Mouse (Mus musculus) erythroblast, adult 5-6 weeks (primary cell): Measurements from ENCODE around the gene Dcdc2b. TPM values are rescaled to one million over a fixed set of nuclear protein-coding genes. Genes with fewer than 3 reads are reported as not detected.

ENCODE experiments used
- ATAC-seq: replicated peaks from 2 replicates; pipeline ENCODE4 v1.8.0; 2016; ENCODE audit warnings: moderate number of reproducible peaks, mild to moderate bottlenecking, moderate TSS enrichment, inconsistent platforms; ENCODE audit not compliant: poor library complexity, low FRiP score, severe bottlenecking
- total RNA-seq, 2 experiments: library from RNA; stranded (forward) in 1 of 2; stranded (reverse) in 1 of 2; fragments of 150-400 nt in 1 of 2; fragments of 200-764, 138-1000 nt in 1 of 2; gene quantifications; 2 replicates each; pipeline versions ENCODE4 v1.2.3 to v1.2.4; 2015 to 2017; ENCODE audit warnings: low replicate concordance in 2 of 2

Dcdc2b gene
- total RNA-seq, 2 experiments from 2014 or later = not detected

GRCm38 (mm10) chr4:129622803-129623535, 8.9 kb upstream of the Dcdc2b start:
- ATAC-seq = no peak

DNA sequence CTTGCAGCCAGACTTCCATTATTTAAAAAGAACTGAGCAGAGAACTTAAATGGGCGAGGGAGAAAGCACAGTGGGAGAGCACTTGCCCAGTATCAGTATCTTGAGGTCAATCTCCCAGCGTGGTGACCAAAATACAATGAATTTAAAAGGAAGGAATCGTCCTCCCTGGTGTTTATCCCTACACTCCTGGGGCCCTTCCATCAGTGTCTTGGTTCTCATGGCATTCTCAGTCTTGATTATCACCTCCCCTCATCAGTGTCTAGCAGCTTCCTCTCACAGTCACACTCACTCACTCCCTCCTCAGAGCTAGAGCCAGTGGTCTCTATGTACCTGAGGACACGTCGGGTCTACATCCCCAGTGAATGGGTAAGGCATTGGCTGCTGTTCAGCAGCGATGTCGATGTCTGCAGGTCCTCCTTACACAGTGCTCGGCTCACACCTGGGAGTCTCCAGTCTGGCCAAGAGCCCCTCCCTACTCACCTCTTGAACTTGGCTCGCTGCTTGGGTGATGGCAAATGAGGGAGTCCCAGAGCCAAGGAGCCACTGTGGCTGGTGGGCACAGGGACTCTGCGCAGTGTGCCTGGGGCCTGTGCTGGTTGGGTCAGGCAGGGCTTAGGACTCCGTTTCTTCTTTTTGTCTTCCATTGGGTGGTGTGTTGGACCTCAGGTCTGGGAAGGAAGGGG, 8.2 kb upstream of the Dcdc2b start:
- no peak for ATAC-seq

GRCm38 (mm10) chr4:129621283-129621841, 7.3 kb upstream of the Dcdc2b start:
- ATAC-seq = no peak

GRCm38 (mm10) chr4:129620419-129621282, 6.6 kb upstream of the Dcdc2b start:
- ATAC-seq = no peak

DNA sequence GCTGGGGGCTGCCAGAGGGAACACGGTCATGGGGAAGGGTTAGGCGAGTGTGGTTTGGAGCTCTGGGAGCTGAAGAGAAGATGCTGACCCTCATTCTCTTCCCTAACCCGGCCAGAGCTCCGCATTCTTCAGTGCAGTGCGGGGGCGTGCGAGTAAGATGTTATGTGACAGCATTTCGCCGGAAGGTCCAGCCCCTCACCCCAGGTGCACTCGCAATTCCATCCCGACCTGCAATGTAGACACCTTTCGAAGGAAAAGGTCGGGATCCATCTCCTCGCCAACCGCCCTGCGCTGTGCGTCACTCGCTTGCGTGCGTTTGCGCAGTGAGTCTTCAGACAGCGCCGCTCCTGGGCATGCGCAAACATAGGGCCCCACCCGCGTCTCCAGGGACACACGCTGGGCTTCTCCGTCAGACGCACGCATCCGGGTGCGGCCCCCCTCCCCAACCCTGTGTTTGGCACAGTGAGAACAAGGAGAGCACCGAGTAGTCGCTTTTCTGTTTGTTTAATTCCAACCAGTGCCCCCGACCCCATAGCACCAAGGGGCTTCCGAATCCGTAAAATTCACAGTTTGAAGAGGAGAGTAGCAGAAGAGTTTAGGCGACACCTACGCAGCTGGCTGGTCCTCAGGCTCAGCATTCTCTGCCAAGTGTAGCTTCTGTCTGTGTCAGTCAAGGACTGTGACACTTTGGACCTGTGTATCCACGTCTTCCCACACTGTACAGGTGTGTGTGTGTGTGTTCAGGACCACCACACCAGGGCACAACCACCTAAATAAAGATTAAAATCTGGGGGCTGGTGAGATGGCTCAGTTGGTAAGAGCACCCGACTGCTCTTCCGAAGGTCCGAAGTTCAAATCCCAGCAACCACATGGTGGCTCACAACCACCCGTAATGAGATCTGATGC, 5.0 kb upstream of the Dcdc2b start, which contains the start of gene Iqcc:
TSS of gene Iqcc (minus strand) at position 314 of the 906 bp plus-strand sequence.
- peak; percentile 95 for ATAC-seq

DNA sequence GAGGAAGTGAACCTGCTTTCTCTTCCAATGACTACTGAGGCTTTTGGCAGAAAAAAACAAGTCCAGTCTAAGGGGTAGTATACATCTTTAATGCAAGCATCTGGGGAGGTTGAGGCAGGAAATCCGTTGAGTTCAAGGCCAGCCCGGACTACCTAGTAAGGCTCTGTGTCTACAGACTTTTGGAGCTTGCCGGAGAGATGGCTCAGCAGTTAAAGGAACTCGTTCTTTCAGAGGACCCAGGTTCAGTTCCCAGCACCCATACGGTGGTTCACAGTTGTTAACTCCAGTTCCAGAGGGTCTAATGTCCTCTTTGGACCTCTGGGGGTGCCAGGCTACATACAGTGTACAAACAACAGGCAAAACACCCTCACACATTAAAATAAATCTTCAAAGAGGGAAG, 4.0 kb upstream of the Dcdc2b start:
- ATAC-seq = no peak

DNA sequence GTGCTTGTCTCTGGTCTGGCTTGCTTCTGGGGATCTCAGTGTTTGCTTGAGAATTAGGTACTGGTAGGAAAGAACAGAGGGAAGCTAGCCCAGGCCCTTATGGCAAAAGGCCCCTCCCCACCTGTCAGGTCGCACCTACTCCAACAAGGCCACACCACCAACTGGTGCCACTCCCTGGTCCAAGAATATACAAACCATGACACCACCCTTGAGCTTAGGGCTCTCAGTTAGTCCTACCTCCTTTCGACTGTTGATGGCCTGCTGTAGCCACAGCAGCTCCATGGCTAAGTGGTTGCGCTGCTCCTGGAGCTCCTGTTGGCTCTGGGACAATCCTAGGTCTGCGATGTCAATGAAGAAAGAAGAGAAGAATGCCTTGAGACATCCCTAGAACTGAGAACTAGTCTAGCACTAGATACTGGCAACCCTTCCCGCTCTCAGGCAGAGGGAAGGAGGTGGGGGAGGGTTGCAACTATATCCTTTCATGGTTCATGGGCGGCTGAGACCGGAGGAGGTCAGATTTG, 3.1 kb upstream of the Dcdc2b start:
- ATAC-seq = no peak

DNA sequence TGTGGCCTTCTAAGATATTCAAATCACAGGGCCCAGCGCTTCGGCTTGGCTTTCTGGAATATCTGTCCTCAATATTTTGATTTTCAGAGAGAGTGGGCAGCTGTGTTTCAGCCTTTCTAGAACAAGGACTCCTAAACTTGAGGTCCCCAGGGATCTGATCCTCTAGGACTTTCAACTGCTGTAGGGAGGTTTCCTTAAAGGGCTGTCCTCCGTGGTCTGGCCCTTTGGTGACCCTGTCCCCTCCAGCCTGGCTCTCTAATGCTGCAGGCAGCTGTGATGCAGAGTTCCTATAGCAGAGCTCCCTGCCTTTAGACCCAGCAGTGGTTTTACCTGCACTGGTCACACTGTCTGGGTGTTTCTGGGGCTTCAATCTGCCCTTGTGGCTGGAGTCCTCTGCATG, 2.6 kb upstream of the Dcdc2b start:
- ATAC-seq = no peak

DNA sequence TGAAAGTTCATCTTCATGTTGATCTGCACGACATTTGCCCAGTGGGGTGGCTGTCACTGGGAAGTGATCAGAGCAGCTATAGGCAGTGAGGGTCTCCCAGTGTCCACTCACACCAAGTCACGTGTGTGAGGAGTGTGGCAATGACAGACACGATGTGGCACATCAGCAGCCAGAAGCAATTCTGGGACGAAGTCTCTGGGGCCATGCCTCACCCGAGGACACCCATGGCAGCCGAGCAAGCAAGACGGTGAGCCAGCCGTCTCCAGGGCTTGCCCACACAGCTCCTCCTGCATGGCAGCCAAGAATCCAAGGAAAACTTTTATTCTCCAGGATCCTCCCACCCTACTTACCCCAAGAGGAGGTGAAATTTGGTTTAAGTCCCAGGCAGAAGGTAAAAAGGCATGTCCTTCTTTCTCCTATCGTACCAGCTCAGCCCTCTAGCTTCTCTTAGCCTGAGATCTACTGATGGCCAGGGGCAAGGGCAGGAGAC, 1.8 kb upstream of the Dcdc2b start:
- no peak for ATAC-seq

- no peak for ATAC-seq
These were observed 3.6 kb downstream of the Dcdc2b start for GRCm38 (mm10) chr4:129610472-129610871.

DNA sequence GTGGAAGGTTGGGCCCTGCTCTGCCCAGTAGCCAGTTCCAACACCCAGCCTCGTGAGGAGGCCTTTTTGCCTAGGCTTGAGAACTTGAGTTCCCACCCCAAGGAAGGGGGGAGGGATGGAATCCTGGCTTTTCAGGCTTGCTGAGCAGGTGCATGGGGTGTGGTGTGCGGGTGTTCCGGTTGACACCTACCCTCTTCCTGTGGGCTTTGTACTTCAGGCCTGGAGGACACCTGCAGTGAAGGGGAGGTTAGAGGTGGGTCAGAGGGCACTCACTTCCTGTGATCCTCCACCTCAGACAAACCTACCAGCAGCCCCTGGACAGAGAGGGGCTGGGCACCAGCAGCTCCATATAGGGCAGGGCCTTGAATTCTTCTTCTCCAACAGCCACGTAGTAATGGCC, 4.0 kb downstream of the Dcdc2b start:
- no peak for ATAC-seq

DNA sequence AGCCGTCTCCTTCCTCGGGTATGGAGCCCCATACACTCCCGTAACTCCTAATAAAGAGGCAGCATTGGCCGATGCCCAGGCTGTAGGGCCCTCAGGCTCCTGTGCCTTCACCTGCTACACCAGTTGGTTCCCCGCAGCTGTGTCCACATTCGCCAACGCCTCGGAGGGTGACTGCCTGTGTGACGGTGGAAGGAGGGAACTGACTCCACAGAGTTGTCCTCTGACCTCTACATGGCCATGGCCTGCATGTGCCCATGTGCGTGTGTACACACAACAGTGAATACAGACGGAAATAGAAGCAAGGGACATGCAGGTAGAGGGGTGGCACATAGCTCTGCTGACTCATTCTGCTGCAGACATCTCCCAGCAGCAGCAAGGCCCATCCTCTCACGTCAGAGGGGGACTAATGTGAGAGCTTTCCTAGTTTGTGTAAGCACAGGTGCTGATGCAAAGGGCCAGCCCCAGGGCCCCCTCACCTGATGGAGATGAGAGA, 4.9 kb downstream of the Dcdc2b start:
- ATAC-seq = no peak; the same call in 1 of the 2 replicates

DNA sequence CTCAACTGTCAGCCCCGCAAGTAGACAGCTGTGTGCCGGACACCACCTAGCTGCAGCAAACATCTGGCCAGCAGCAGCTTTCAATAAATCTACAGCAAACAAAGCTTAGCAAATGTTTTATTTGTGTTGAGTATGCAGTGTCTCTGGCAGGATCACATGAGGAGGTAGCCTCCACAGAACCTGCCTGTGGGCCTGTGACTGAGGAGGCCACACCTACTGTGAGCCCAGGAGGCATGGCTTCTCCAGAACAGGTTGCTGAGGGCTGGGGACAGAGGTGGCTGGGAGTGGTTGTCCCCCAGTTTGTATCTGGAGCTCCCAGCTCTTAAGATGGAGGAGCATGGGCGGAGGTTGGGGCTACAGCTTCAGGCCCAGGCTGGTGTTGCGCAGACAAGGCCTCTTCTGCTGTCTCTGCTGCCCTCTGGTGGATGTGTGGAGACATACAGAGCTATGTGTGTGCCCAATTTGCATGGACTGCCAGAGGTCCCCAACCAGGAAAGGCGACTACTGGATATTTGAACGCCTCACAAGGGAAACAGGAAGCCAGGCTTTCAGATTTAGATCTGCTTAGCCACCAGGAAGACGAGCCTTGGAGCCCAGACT, 5.5 kb downstream of the Dcdc2b start:
- ATAC-seq = peak; percentile 91

- ATAC-seq = peak; percentile 92
These were observed 13.6 kb downstream of the Dcdc2b start, which contains the start of the genes Eif3i and Tmem234 for GRCm38 (mm10) chr4:129600233-129601158. Gene Eif3i (minus strand): TSS chr4:129600648. Gene Tmem234 (plus strand): TSS chr4:129600668.

DNA sequence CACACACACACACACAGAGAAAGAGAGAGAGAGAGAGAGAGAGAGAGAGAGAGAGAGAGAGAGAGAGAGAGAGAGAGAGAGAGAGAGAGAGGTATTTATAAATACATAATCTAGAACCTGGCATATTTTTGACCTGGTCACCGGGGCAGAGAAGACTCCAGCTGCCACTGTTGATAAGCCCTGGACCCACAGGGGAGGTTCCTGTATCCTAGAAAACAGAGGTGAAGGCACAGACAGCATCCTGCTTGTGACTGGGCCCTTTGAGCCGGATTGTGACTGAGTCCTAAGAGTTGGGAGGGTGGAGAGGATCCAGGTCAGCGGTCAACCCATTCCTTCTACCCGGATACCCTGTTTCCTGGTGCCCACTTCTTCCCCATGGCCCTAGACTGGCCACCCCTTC, 25.2 kb downstream of the Dcdc2b start:
- ATAC-seq = peak; percentile 89

DNA sequence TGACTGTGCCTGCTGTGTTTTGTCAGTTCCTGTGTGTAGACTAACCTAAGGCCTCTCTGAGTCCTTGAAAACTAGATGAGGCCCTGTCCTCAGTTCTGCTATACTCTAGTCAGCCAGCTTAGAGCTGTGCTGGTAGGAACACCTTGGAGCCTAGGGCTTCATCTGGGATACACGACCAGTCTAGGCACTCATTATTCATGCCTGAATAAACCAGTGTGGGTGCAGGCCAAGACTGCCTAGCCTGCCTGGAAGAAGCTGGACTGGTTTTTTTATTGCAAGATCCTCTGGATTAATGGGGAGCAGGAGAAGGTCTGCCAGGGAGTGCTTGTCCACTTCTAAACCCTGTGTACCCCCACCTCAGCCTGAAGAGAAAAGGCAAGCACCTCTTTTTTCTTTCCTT, 27.1 kb downstream of the Dcdc2b start:
- no peak for ATAC-seq

DNA sequence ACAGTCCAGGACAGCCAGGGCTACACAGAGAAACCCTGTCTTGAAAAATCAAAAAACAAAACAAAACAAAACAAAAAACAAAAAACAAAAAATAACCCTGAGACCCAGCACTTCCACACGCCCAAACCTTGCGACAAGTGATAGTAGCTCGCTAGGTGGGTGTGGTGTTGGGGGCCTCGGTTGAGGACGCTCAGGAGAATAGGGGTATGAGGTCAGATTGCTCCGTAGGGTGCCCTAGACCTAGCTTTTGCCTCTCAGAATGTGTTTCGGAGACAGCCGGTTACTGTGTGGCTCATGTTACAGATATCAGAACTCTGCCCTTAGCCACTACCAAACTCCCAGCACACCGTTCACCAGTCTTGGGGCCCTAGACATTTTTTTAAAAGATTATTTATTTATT, 28.3 kb downstream of the Dcdc2b start:
- ATAC-seq = no peak
